Mouse (Mus musculus) stomach, embryonic 16.5 days (tissue): ENCODE measurements around the gene Dlk2. TPM values are rescaled to one million over a fixed set of nuclear protein-coding genes. Genes with fewer than 3 reads are reported as not detected.
A peak's percentile ranks its signal among the peaks of the same experiment; 100 is the strongest.

Source experiments
- ATAC-seq: fragments of 200-750 bp; cut with Nextera tagmentation; 2 replicates; pipeline ENCODE4 v1.8.0; 2017; ENCODE audit warnings: moderate number of reproducible peaks, moderate TSS enrichment; ENCODE audit not compliant: insufficient read depth, low FRiP score
- H3K27ac ChIP-seq: fragments of 300-500 bp; sonication (generic); 2 replicates; pipeline ENCODE4 v1.5.1; 2014; ENCODE audit warnings: low read length
- H3K27me3 ChIP-seq: fragments of 300-500 bp; sonication (generic); 2 replicates; pipeline ENCODE4 v1.6.1; 2014; ENCODE audit warnings: low read length, control low read depth, mixed read lengths; ENCODE audit not compliant: control insufficient read depth, insufficient read depth
- H3K36me3 ChIP-seq: fragments of 300-500 bp; sonication (generic); 2 replicates; pipeline ENCODE4 v1.6.1; 2014; ENCODE audit warnings: low read length; ENCODE audit not compliant: control insufficient read depth, insufficient read depth
- H3K4me1 ChIP-seq: fragments of 300-500 bp; sonication (generic); 2 replicates; pipeline ENCODE4 v1.6.1; 2014; ENCODE audit warnings: low read length, control low read depth, mixed read lengths; ENCODE audit not compliant: control insufficient read depth, insufficient read depth
- H3K4me2 ChIP-seq: fragments of 300-500 bp; sonication (generic); 2 replicates; pipeline ENCODE4 v1.6.1; 2014; ENCODE audit warnings: low read depth, low read length, mixed read lengths
- H3K4me3 ChIP-seq: fragments of 300-500 bp; sonication (generic); replicated peaks from 2 replicates; pipeline ENCODE4 v1.5.1; 2014; ENCODE audit warnings: mild to moderate bottlenecking, low read length
- H3K9ac ChIP-seq: fragments of 300-500 bp; sonication (generic); 2 replicates; pipeline ENCODE4 v1.6.1; 2014; ENCODE audit warnings: low read length
- H3K9me3 ChIP-seq: fragments of 300-500 bp; sonication (generic); replicated peaks from 2 replicates; pipeline ENCODE4 v1.6.1; 2016; ENCODE audit warnings: low read length, control low read depth; ENCODE audit not compliant: control insufficient read depth
- WGBS: fragments of 180-500 bp; shearing (Covaris S2); extraction: QIAGEN DNeasy Blood & Tissue Kit; methylation state at CpG from one replicate; pipeline ENCODE4 v1.1.7; 2014; 5-methylcytosine and 5-hydroxymethylcytosine counted together
- polyA plus RNA-seq: library from polyadenylated mRNA; unstranded; fragments of >200 nt; fragmentation: Nextera tagmentation; extraction: Ambion mirVana; gene quantifications from 2 replicates; pipeline ENCODE4 v1.2.1, GENCODE M21; 2015

Gene Dlk2
- polyA plus RNA-seq, 1 experiment from 2014 or later = 6.7 TPM

DNA sequence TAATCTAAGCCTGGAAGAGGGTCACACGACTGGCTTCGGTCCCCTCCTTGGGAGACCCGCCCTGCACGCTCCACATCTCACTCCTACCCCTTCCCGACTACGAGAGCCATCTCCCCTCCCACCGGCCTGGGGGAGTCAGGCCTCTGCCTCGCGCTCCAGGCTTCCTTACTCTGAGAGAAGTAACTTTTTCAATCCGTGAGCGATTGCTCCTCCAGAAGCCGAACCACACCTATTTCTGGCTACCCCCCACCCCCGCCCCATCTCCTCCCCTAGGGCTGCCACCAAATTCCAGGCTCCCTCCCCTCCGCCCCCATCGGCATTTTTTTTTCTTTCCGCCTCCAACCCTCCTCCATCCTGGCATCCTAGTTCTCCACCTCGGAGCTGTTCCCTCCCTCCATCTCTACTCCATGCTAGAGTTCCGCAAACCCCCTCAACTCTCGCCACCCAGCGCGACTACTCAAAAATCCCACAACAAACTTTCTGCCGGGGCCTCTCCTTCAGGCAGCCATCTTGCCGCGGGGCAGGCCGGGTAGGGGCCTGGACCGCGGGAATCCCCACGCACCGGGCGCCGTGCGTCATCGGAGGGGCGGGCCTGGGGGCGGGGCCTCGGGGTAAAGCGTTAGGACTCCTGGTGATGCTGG is 14.6 kb upstream of the Dlk2 start, which contains the start of gene Tjap1:
TSS of gene Tjap1 (minus strand) at position 544 of the 641 bp plus-strand sequence.
- peak within 1 kb of the TSS; percentile 83 for H3K9ac ChIP-seq
- H3K27ac ChIP-seq = peak within 1 kb of the TSS; percentile 93
- peaks cover 4% of the 10 kb centered on the region; the same call in 1 of the 2 replicates for H3K36me3 ChIP-seq
- H3K4me2 ChIP-seq = peak within 1 kb of the TSS; percentile 77
- H3K9me3 ChIP-seq = no peaks in the 10 kb centered on the region
- H3K27me3 ChIP-seq = no peaks in the 10 kb centered on the region
- peak within 1 kb of the TSS; percentile 65 for H3K4me3 ChIP-seq
- WGBS = under 1% methylated on average over 37 of the region's 37 CpGs
- H3K4me1 ChIP-seq = peaks cover 17% of the 10 kb centered on the region
- peak; percentile 98 for ATAC-seq

DNA sequence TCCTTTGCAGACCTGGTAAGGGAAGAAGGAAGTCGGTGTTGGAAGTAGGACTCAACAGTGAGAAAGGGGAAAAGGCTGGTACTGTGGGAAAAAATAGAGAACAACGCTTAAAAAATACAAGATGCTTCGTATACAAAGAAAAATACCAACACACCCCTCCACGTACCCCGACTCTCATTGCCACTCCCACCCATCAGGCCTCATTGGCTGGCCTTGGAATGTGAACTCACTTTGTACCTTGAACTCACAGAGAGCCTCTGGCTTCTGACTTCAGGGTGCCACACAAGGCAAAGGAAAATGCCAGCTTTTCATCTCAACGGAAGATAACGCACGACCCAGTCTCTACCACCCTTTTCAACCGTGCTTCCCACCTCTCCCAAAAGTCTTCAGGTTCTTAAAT is 14.1 kb upstream of the Dlk2 start:
- 18% methylated on average over 9 of the region's 9 CpGs for WGBS
- H3K27ac ChIP-seq = peak overlapping the region; percentile 93; the same call in 1 of the 2 replicates
- no peaks in the 10 kb centered on the region for H3K9me3 ChIP-seq
- 0 out of 2 replicates have a peak overlapping the region, but pooled peaks have one; percentile 23 for H3K9ac ChIP-seq
- H3K36me3 ChIP-seq = peaks cover 4% of the 10 kb centered on the region; the same call in 1 of the 2 replicates
- H3K4me3 ChIP-seq = peak overlapping the region; percentile 65
- peaks cover 22% of the 10 kb centered on the region for H3K4me1 ChIP-seq
- H3K27me3 ChIP-seq = no peaks in the 10 kb centered on the region
- peak overlapping the region; percentile 77 for H3K4me2 ChIP-seq
- ATAC-seq = peak; percentile 29; the same call in 1 of the 2 replicates

DNA sequence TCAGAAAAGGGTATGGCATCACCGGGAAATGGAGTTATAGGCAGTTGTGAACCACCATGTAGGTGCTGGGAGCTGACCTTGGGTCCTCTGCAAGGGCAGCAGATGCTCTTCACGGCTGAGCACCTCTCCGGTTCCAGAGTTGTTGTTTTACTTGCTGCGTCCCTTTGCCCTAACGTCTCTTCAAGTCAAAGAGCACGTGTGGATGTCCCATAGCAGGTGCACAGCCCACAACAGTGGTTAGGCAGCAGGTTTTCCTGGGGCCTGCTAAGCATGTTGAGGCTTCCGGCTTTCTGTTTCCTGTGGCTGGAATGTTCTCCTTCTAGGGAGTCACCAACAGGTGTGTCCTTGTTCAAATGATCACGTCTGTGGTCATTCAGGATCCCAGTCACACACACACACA is 13.3 kb upstream of the Dlk2 start:
- Histone ChIP-seq H3K4me2 (no peak overlapping the region), H3K27ac (no peak overlapping the region), H3K4me3 (no peak overlapping the region), H3K9ac (no peak overlapping the region), H3K27me3 (no peaks in the 10 kb centered on the region), H3K9me3 (no peaks in the 10 kb centered on the region), H3K36me3 (peaks cover 4% of the 10 kb centered on the region; the same call in 1 of the 2 replicates), H3K4me1 (peaks cover 26% of the 10 kb centered on the region)
- ATAC-seq = no peak
- WGBS = 83% methylated on average over 8 of the region's 8 CpGs

DNA sequence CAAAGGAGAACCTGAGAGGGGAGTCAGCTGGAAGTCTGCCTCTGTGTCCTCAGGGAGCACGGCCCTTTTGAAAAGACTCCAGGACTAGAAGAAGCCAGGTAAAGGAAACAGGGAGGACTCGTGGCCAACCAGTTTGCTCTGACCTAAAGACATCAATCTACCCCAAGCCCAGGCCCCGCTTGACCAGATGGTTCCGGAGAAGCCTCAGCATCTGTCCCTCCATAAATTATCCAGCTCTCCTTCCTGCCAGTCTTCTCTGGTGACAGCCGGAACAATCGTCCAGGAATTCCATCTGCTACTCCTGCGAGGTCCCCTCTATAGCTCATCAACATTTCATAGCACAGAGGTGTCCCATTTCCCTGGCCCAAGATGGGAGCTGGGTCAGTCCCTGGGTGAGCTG is 12.6 kb upstream of the Dlk2 start:
- Histone ChIP-seq H3K36me3 (no peaks in the 10 kb centered on the region), H3K9me3 (no peaks in the 10 kb centered on the region), H3K27ac (no peak overlapping the region), H3K4me2 (no peak overlapping the region), H3K4me3 (no peak overlapping the region), H3K27me3 (no peaks in the 10 kb centered on the region), H3K9ac (no peak overlapping the region), H3K4me1 (peaks cover 26% of the 10 kb centered on the region)
- 44% methylated on average over 7 of the region's 7 CpGs for WGBS
- no peak for ATAC-seq

DNA sequence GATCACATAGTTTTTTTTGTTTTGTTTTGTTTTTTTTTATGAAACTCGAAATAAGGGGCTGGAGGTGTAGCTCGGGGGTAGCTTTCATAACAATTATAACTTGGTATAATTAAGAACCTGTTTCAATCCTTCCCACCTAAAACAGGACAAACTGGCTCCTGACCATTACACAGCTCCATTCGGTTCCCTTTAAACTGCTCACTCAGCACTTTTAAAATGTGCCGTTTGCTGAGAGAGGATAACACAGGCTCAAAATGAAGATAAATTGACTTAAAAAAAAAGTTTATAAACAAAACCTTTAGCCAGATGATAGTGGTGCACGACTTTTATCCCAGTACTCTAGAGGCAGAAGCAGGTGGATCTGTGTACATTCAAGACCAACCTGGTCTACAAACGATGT is 11.8 kb upstream of the Dlk2 start:
- no peak overlapping the region for H3K9ac ChIP-seq
- no peaks in the 10 kb centered on the region for H3K9me3 ChIP-seq
- ATAC-seq = no peak
- H3K27ac ChIP-seq = no peak overlapping the region
- H3K4me1 ChIP-seq = peaks cover 26% of the 10 kb centered on the region
- no peaks in the 10 kb centered on the region for H3K27me3 ChIP-seq
- H3K4me2 ChIP-seq = no peak overlapping the region
- no peak overlapping the region for H3K4me3 ChIP-seq
- no peaks in the 10 kb centered on the region for H3K36me3 ChIP-seq
- WGBS = 38% methylated on average over 6 of the region's 6 CpGs

DNA sequence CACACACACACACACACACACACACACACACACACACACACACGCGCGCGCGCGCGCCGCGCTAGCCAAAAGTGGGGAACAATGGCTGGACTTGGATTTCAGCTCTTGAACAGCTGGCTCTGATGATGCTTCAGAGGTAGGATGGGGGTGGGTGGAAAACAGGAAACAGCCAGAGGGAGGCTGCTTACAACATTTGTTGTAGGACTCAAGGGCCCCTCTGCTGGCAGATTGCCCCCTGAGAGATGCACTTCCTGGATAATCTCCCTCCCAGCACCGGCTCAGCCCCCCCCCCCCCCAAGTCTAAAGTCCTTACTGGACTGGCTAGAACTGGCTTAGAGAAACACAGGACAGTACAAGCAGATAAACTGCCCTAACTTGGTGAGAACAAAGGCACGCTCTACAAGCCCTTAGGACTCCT is 9.5 kb upstream of the Dlk2 start:
- 50% methylated on average over 11 of the region's 11 CpGs for WGBS
- Histone ChIP-seq H3K27me3 (no peaks in the 10 kb centered on the region; the same call in 1 of the 2 replicates), H3K36me3 (no peaks in the 10 kb centered on the region), H3K4me1 (peaks cover 13% of the 10 kb centered on the region), H3K4me2 (0 out of 2 replicates have a peak overlapping the region, but pooled peaks have one; percentile 10), H3K9ac (peak overlapping the region; percentile 4; the same call in 1 of the 2 replicates), H3K4me3 (no peak overlapping the region), H3K27ac (peak overlapping the region; percentile 26), H3K9me3 (no peaks in the 10 kb centered on the region)
- peak; percentile 48; the same call in 1 of the 2 replicates for ATAC-seq

DNA sequence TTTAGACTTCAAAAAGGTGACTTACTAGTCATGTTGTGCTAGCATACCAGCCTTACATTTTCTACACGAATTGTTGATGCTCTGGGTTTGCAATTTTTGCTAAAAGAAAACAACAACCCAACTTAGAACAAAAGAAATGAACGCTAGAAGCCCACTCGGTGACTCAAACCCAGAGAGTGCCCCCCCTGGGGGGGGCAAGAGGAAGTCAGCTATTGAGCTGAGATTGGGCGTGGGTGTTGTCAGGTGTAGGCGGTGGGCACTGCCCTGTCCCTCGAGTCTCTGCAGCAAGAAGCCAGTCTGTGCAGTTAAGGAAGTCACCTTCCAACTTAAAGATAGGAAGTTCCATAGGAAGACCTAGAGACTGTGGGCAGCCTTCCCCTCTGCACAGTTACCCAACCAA is 620 bp upstream of the Dlk2 start:
- Histone ChIP-seq H3K4me2 (no peak overlapping the region), H3K9ac (no peak overlapping the region), H3K36me3 (no peaks in the 10 kb centered on the region), H3K4me3 (no peak overlapping the region), H3K27ac (no peak overlapping the region), H3K4me1 (peaks cover 7% of the 10 kb centered on the region), H3K9me3 (no peaks in the 10 kb centered on the region), H3K27me3 (peaks cover 31% of the 10 kb centered on the region)
- WGBS = 37% methylated on average over 6 of the region's 6 CpGs
- no peak for ATAC-seq

DNA sequence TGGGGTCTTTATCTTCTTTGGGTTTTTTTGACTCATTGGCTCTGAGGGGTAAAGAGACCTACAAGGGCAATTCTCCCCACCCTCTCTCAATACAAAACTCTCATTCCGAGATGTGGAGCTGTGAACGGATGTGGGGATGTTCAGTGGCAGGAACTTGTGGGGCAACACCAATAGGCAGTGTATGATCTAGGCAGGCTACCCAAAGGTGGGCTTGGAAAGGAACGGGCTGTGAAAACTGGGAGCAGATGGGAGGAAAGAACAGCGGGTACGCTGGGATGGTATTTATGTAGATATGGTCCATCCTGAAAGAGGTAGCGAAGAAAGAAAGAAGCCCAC is 225 bp upstream of the Dlk2 start:
- WGBS = 13% methylated on average over 6 of the region's 6 CpGs
- Histone ChIP-seq H3K9ac (peak overlapping the region; percentile 74), H3K36me3 (no peaks in the 10 kb centered on the region), H3K4me1 (peaks cover 7% of the 10 kb centered on the region), H3K4me3 (peak overlapping the region; percentile 69), H3K9me3 (no peaks in the 10 kb centered on the region), H3K4me2 (peak overlapping the region; percentile 100), H3K27me3 (peaks cover 31% of the 10 kb centered on the region), H3K27ac (no peak overlapping the region)
- ATAC-seq = no peak

DNA sequence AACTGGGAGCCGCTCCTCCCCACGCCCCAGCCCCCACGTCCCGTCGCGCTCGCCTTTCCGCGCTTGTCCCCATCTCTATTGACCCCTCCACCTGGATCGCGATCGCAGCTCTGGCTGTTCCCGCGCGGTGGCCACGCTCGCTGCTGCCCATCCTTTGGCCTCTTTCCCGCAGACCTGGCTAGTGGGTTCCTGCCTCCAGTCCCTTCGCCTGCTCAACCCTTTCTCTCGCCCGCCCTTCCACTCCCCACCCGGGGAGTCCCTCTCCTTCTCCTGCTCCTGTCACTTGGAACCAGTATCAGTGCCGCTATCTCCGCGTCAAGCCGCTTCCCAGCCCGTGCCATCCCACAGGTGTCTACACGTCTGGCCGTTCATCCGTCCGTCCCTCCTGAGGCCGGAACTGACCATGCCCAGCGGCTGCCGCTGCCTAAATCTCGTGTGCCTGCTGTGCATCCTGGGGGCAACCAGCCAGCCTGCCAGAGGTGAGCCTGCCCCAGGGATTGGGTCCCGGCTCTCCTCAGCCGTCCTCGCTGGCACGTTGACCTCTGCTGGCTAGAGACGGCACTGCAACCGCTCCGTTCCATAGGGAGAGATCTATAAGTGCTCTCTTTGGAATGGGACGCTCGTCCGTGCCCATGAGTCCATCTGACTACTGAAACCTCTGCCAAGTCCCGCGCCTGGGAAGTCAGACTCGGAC is 1.1 kb downstream of the Dlk2 start:
- H3K27me3 ChIP-seq = peaks cover 31% of the 10 kb centered on the region
- peak overlapping the region; percentile 100 for H3K4me2 ChIP-seq
- H3K27ac ChIP-seq = no peak overlapping the region
- H3K4me1 ChIP-seq = peaks cover 7% of the 10 kb centered on the region
- peak overlapping the region; percentile 69 for H3K4me3 ChIP-seq
- peak; percentile 83 for ATAC-seq
- H3K36me3 ChIP-seq = no peaks in the 10 kb centered on the region
- WGBS = under 1% methylated on average over 46 of the region's 48 CpGs
- no peaks in the 10 kb centered on the region for H3K9me3 ChIP-seq
- H3K9ac ChIP-seq = peak overlapping the region; percentile 74
